Mouse (Mus musculus) neural tube, embryonic 11.5 days (tissue): Measurements from ENCODE around the gene Smok3c. TPM values are rescaled to one million over a fixed set of nuclear protein-coding genes. Genes with fewer than 3 reads are reported as not detected.

Source experiments
- ATAC-seq: fragments of 200-750 bp; cut with Nextera tagmentation; 2 replicates; pipeline ENCODE4 v1.8.0; 2017; ENCODE audit warnings: moderate number of reproducible peaks, mild to moderate bottlenecking, moderate TSS enrichment, moderate library complexity; ENCODE audit not compliant: insufficient read depth, low FRiP score, low TSS enrichment
- DNase-seq: peaks from one replicate; pipeline ENCODE4 v3.0.0-alpha.2; 2015; ENCODE audit warnings: low spot score
- H3K27ac ChIP-seq: fragments of 300-500 bp; sonication (generic); 2 replicates; pipeline ENCODE4 v1.5.1; 2014; ENCODE audit warnings: low read depth, mild to moderate bottlenecking, low read length
- H3K27me3 ChIP-seq: fragments of 300-500 bp; sonication (generic); 2 replicates; pipeline ENCODE4 v1.6.1; 2014; ENCODE audit warnings: mild to moderate bottlenecking, low read length, mixed read lengths; ENCODE audit not compliant: control insufficient read depth, insufficient read depth
- H3K36me3 ChIP-seq: fragments of 300-500 bp; sonication (generic); 2 replicates; pipeline ENCODE4 v1.6.1; 2014; ENCODE audit warnings: mild to moderate bottlenecking, low read length, moderate library complexity, mixed read lengths; ENCODE audit not compliant: control insufficient read depth, insufficient read depth
- H3K4me1 ChIP-seq: fragments of 300-500 bp; sonication (generic); 2 replicates; pipeline ENCODE4 v1.6.1; 2014; ENCODE audit warnings: low read length, mixed read lengths; ENCODE audit not compliant: control insufficient read depth, insufficient read depth
- H3K4me2 ChIP-seq: fragments of 300-500 bp; sonication (generic); 2 replicates; pipeline ENCODE4 v1.6.1; 2014; ENCODE audit warnings: low read depth, mild to moderate bottlenecking, moderate library complexity
- H3K4me3 ChIP-seq: fragments of 300-500 bp; sonication (generic); 2 replicates; pipeline ENCODE4 v1.5.1; 2014; ENCODE audit warnings: low read depth, low read length
- H3K9ac ChIP-seq: fragments of 300-500 bp; sonication (generic); 2 replicates; pipeline ENCODE4 v1.6.1; 2014; ENCODE audit warnings: mild to moderate bottlenecking, low read length
- H3K9me3 ChIP-seq: fragments of 300-500 bp; sonication (generic); 2 replicates; pipeline ENCODE4 v1.6.1; 2016; ENCODE audit warnings: low read length; ENCODE audit not compliant: control insufficient read depth
- WGBS: fragments of 180-500 bp; shearing (Covaris S2); extraction: QIAGEN DNeasy Blood & Tissue Kit; methylation state at CpG from one replicate; pipeline ENCODE4 v1.1.7; 2014; 5-methylcytosine and 5-hydroxymethylcytosine counted together
- polyA plus RNA-seq: library from polyadenylated mRNA; unstranded; fragments of >200 nt; fragmentation: Nextera tagmentation; extraction: Ambion mirVana; gene quantifications from 2 replicates; pipeline ENCODE4 v1.2.1, GENCODE M21; 2014

Gene Smok3c
- polyA plus RNA-seq, 1 experiment from 2014 or later = not detected

GRCm38 (mm10) chr5:138076148-138076547 is 23.2 kb downstream of the Smok3c start:
- Histone ChIP-seq H3K4me1 (no peaks in the 10 kb centered on the region), H3K27ac (no peak overlapping the region), H3K4me2 (no peak overlapping the region), H3K4me3 (no peak overlapping the region), H3K36me3 (no peaks in the 10 kb centered on the region), H3K27me3 (no peaks in the 10 kb centered on the region), H3K9ac (no peak overlapping the region), H3K9me3 (no peaks in the 10 kb centered on the region)
- ATAC-seq (no peak), DNase-seq (no peak)
- WGBS = 54% methylated on average over 2 of the region's 2 CpGs

- Histone ChIP-seq H3K27me3 (no peaks in the 10 kb centered on the region), H3K9ac (no peak overlapping the region), H3K4me3 (no peak overlapping the region), H3K27ac (no peak overlapping the region), H3K4me2 (no peak overlapping the region), H3K9me3 (no peaks in the 10 kb centered on the region), H3K4me1 (no peaks in the 10 kb centered on the region), H3K36me3 (no peaks in the 10 kb centered on the region)
- ATAC-seq = no peak
- no peak for DNase-seq
- 88% methylated on average over 5 of the region's 5 CpGs for WGBS
These were observed 27.5 kb downstream of the Smok3c start for GRCm38 (mm10) chr5:138080456-138080855.

- Histone ChIP-seq H3K27me3 (no peaks in the 10 kb centered on the region), H3K4me2 (no peak overlapping the region), H3K9me3 (no peaks in the 10 kb centered on the region), H3K27ac (no peak overlapping the region), H3K36me3 (no peaks in the 10 kb centered on the region), H3K9ac (no peak overlapping the region), H3K4me3 (no peak overlapping the region), H3K4me1 (peaks cover 4% of the 10 kb centered on the region; the same call in 1 of the 2 replicates)
- WGBS = 84% methylated on average over 9 of the region's 9 CpGs
- DNase-seq (no peak), ATAC-seq (no peak)
These were observed 28.5 kb downstream of the Smok3c start for GRCm38 (mm10) chr5:138081446-138081845.

GRCm38 (mm10) chr5:138083318-138083900 is 30.4 kb downstream of the Smok3c start:
- Histone ChIP-seq H3K4me1 (peaks cover 4% of the 10 kb centered on the region; the same call in 1 of the 2 replicates), H3K27me3 (no peaks in the 10 kb centered on the region), H3K27ac (no peak overlapping the region), H3K4me3 (no peak overlapping the region), H3K36me3 (no peaks in the 10 kb centered on the region; the same call in none of the 2 replicates), H3K9me3 (no peaks in the 10 kb centered on the region), H3K4me2 (no peak overlapping the region), H3K9ac (no peak overlapping the region)
- 74% methylated on average over 2 of the region's 2 CpGs for WGBS
- DNase-seq (no peak), ATAC-seq (no peak)

GRCm38 (mm10) chr5:138083936-138084335 is 30.9 kb downstream of the Smok3c start:
- whole genome bisulfite sequencing = 95% methylated on average over 2 of the region's 2 CpGs
- no peak for ATAC-seq
- Histone ChIP-seq H3K4me3 (no peak overlapping the region), H3K9me3 (no peaks in the 10 kb centered on the region), H3K27ac (no peak overlapping the region), H3K27me3 (no peaks in the 10 kb centered on the region), H3K4me2 (no peak overlapping the region), H3K36me3 (no peaks in the 10 kb centered on the region; the same call in none of the 2 replicates), H3K4me1 (peaks cover 4% of the 10 kb centered on the region; the same call in 1 of the 2 replicates), H3K9ac (no peak overlapping the region)
- no peak for DNase-seq

GRCm38 (mm10) chr5:138084507-138084906 is 31.5 kb downstream of the Smok3c start:
- ATAC-seq = peak; percentile 21; the same call in 1 of the 2 replicates
- H3K27me3 ChIP-seq = no peaks in the 10 kb centered on the region

GRCm38 (mm10) chr5:138084996-138085395 is 32.0 kb downstream of the Smok3c start, which contains the start of gene Zkscan1:
Gene Zkscan1 (plus strand): TSS chr5:138085084.
- Histone ChIP-seq H3K9ac (peak within 1 kb of the TSS; percentile 99), H3K4me3 (peak within 1 kb of the TSS; percentile 79), H3K9me3 (no peaks in the 10 kb centered on the region), H3K27ac (peak within 1 kb of the TSS; percentile 90), H3K4me2 (peak within 1 kb of the TSS; percentile 60), H3K27me3 (no peaks in the 10 kb centered on the region), H3K36me3 (no peaks in the 10 kb centered on the region; the same call in none of the 2 replicates), H3K4me1 (peaks cover 4% of the 10 kb centered on the region; the same call in 1 of the 2 replicates)
- WGBS = under 1% methylated on average over 27 of the region's 27 CpGs
- ATAC-seq (peak; percentile 96), DNase-seq (peak; percentile 85)

More at GRCm38 (mm10) chr5:138084507-138084906, 31.5 kb downstream of the Smok3c start:
- Histone ChIP-seq H3K9ac (no peak overlapping the region), H3K4me1 (peaks cover 4% of the 10 kb centered on the region; the same call in 1 of the 2 replicates), H3K4me2 (peak overlapping the region; percentile 6), H3K9me3 (no peaks in the 10 kb centered on the region), H3K36me3 (no peaks in the 10 kb centered on the region; the same call in none of the 2 replicates), H3K4me3 (peak overlapping the region; percentile 79), H3K27ac (no peak overlapping the region)
- 65% methylated on average over 2 of the region's 2 CpGs for WGBS
- DNase-seq = no peak

- Histone ChIP-seq H3K9me3 (no peaks in the 10 kb centered on the region), H3K27ac (peak overlapping the region; percentile 90), H3K4me2 (peak overlapping the region; percentile 60), H3K4me3 (peak overlapping the region; percentile 79), H3K4me1 (peaks cover 4% of the 10 kb centered on the region; the same call in 1 of the 2 replicates), H3K36me3 (no peaks in the 10 kb centered on the region; the same call in none of the 2 replicates), H3K9ac (peak overlapping the region; percentile 99), H3K27me3 (no peaks in the 10 kb centered on the region)
- no peak for DNase-seq
- no peak for ATAC-seq
- WGBS = under 1% methylated on average over 18 of the region's 18 CpGs
These were observed 32.5 kb downstream of the Smok3c start for GRCm38 (mm10) chr5:138085421-138085911.

GRCm38 (mm10) chr5:138086842-138087241 is 33.8 kb downstream of the Smok3c start:
- Histone ChIP-seq H3K9me3 (no peaks in the 10 kb centered on the region), H3K4me2 (peak overlapping the region; percentile 60), H3K4me1 (peaks cover 4% of the 10 kb centered on the region; the same call in 1 of the 2 replicates), H3K27ac (no peak overlapping the region), H3K27me3 (no peaks in the 10 kb centered on the region), H3K9ac (no peak overlapping the region), H3K36me3 (no peaks in the 10 kb centered on the region; the same call in none of the 2 replicates), H3K4me3 (peak overlapping the region; percentile 79; the same call in 1 of the 2 replicates)
- ATAC-seq (no peak), DNase-seq (no peak)
- WGBS = 81% methylated on average over 3 of the region's 3 CpGs
